In the genomic region with DNA sequence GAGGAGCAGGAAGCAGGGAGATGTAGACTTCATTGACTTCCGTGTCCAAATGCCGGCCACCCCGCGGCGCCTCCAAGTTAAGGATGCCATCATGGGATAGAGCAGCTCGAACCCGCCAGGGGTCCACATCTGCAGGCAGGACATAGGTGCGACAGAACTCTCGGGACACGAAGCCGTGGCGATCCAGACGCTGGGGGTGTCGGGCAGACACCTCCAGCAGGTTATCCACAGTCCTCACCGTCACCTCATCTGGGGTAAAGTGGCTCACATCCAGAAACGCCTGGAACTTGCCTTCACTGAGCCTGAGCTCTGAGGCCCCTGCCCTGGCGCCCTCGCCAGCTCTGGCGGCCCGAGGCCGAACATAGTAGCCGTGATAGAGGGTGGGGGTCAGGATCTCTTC, we compare ENCODE assay signal across 8 mouse cellular contexts. TPM values are rescaled to one million over a fixed set of nuclear protein-coding genes. Genes with fewer than 3 reads are reported as not detected.
A peak's percentile ranks its signal among the peaks of the same experiment; 100 is the strongest.
DNase-seq lines count a peak whose midpoint lies in the region; ATAC-seq and TF ChIP-seq lines count a peak whose summit lies in the region.

TSS of gene Cryab (plus strand) at position 3 of the 400 bp plus-strand sequence.

- no peaks in the 10 kb centered on the region for H3K9me3 ChIP-seq in intestine, postnatal 0 days (ENCODE audit: control insufficient read depth)
- no peaks in the 10 kb centered on the region for H3K9me3 ChIP-seq in stomach, postnatal 0 days (ENCODE audit: control insufficient read depth, low read length)

- H3K4me3 ChIP-seq in layer of hippocampus, adult 2 months = peak within 1 kb of the TSS; percentile 52; the same call in 1 of the 2 replicates
- H3K4me3 ChIP-seq in intestine, postnatal 0 days (ENCODE audit: low read depth, low read length) = peak within 1 kb of the TSS; percentile 9; the same call in 1 of the 2 replicates
- peak within 1 kb of the TSS; percentile 37 for H3K4me3 ChIP-seq in stomach, postnatal 0 days (ENCODE audit: low read depth, low read length)

- no peaks in the 10 kb centered on the region for H3K27me3 ChIP-seq in intestine, postnatal 0 days (replicated peaks; ENCODE audit: control insufficient read depth, insufficient read depth, low read length)
- no peaks in the 10 kb centered on the region for H3K27me3 ChIP-seq in stomach, postnatal 0 days (ENCODE audit: control insufficient read depth, insufficient read depth, low read length)

- 76% methylated on average over 22 of the region's 22 CpGs for WGBS in intestine, postnatal 0 days
- 70% methylated on average over 22 of the region's 22 CpGs for WGBS in stomach, postnatal 0 days

- peak within 1 kb of the TSS; percentile 90 for H3K27ac ChIP-seq in layer of hippocampus, adult 2 months
- H3K27ac ChIP-seq in intestine, postnatal 0 days (ENCODE audit: low read depth, low read length) = peak within 1 kb of the TSS; percentile 57; the same call in 1 of the 2 replicates
- H3K27ac ChIP-seq in stomach, postnatal 0 days (replicated peaks) = peak within 1 kb of the TSS; percentile 89

- H3K9ac ChIP-seq in intestine, postnatal 0 days (ENCODE audit: low read depth, low read length) = 0 out of 2 replicates have a peak within 1 kb of the TSS, but pooled peaks have one; percentile 11
- H3K9ac ChIP-seq in stomach, postnatal 0 days (ENCODE audit: low read length) = peak within 1 kb of the TSS; percentile 24

- H3K4me1 ChIP-seq in intestine, postnatal 0 days (replicated peaks; ENCODE audit: control insufficient read depth, insufficient read depth, low read length) = 0 out of 2 replicates have a peak, but pooled peaks cover 3% of the 10 kb centered on the region
- H3K4me1 ChIP-seq in stomach, postnatal 0 days (replicated peaks; ENCODE audit: control insufficient read depth, insufficient read depth) = peaks cover 2% of the 10 kb centered on the region; the same call in 1 of the 2 replicates

- DNase-seq in layer of hippocampus, adult 2 months (ENCODE audit: low spot score in 2 of 2) = no peak
- DNase-seq in layer of hippocampus, adult 9-10 months (ENCODE audit: low spot score) = no peak
- DNase-seq in adrenal gland, adult 8-10 months = no peak
- peak in 1 of 2 experiments; percentile 39 for DNase-seq in gastrocnemius, postnatal 36 days
- DNase-seq in stomach, postnatal 0 days (ENCODE audit: low spot score) = no peak
- DNase-seq in urinary bladder, postnatal 10 days (ENCODE audit: low spot score) = no peak
- no peak for DNase-seq in cerebellum, adult 11 months

- TF ChIP-seq EP300 in stomach, postnatal 0 days (optimal IDR thresholded peaks at IDR 0.05) = no peak

- ATAC-seq in intestine, postnatal 0 days = no peak
- ATAC-seq in stomach, postnatal 0 days (ENCODE audit: low FRiP score, low TSS enrichment) = no peak

- no peaks in the 10 kb centered on the region for H3K36me3 ChIP-seq in intestine, postnatal 0 days (ENCODE audit: control insufficient read depth, insufficient read depth)
- no peaks in the 10 kb centered on the region for H3K36me3 ChIP-seq in stomach, postnatal 0 days (ENCODE audit: control insufficient read depth, insufficient read depth, low read length)

- H3K4me2 ChIP-seq in intestine, postnatal 0 days (replicated peaks; ENCODE audit: low read depth) = peak within 1 kb of the TSS; percentile 35
- peak within 1 kb of the TSS; percentile 56 for H3K4me2 ChIP-seq in stomach, postnatal 0 days (replicated peaks; ENCODE audit: low read depth)

- TF ChIP-seq CTCF in layer of hippocampus, adult 2 months (conservative IDR thresholded peaks at IDR 0.05) = no peak
- no peak for TF ChIP-seq CTCF in intestine, postnatal 0 days (IDR thresholded peaks at IDR 0.05; ENCODE audit: low read depth)
- TF ChIP-seq CTCF in stomach, postnatal 0 days (IDR thresholded peaks at IDR 0.05; ENCODE audit: low read depth) = no peak

- intact Hi-C loops in gastrocnemius, postnatal 36 days (cut with DNase I) = no loop called here

RNA-seq across cellular contexts. Expression of gene Cryab, which starts in this region (rescaled TPM):
- total RNA-seq in layer of hippocampus, adult 2 months (2021) = 100 to 1,000 TPM; 117 to 119 TPM
- 10 to 100 TPM; 26.8 to 60.1 (median 38.2) TPM for total RNA-seq in adrenal gland, adult 8-10 months (2022)
- total RNA-seq in gastrocnemius, postnatal 36 days (2021) = 1,000 to 10,000 TPM; 1,018 to 1,083 TPM
- polyA plus RNA-seq in intestine, postnatal 0 days (2015; fragmentation: Nextera tagmentation; extraction: Ambion mirVana) = 80.4 and 83.2 TPM in 2 replicates
- 147 and 174 TPM in 2 replicates for polyA plus RNA-seq in stomach, postnatal 0 days (2015; fragmentation: Nextera tagmentation; extraction: Ambion mirVana)

Comparison
In these comparisons a context has a peak if more than half of its experiments do, and no peak if none do; other contexts are left out.
1. RNA of gene Cryab (total RNA-seq): 1,018 to 1,083 TPM in gastrocnemius, postnatal 36 days; 117 to 119 TPM in layer of hippocampus, adult 2 months and 26.8 to 60.1 TPM in adrenal gland, adult 8-10 months; every median in the first group is over 4 times any median in the second.
2. Peak in every context shown above with its lines, with median percentiles within 50 percentile points of each other: H3K27ac ChIP-seq and H3K4me3 ChIP-seq.